Mouse (Mus musculus) myocyte (in vitro differentiated cells): ENCODE data around the gene Hells.

ENCODE experiments used
- E2F4 ChIP-seq: IDR thresholded peaks from one replicate; pipeline ENCODE4 v1.6.1; 2011; ENCODE audit warnings: mild to moderate bottlenecking, control low read depth, moderate library complexity; ENCODE audit not compliant: insufficient read depth
- MAX ChIP-seq: IDR thresholded peaks from one replicate; pipeline ENCODE4 v1.6.1; 2011; ENCODE audit warnings: low read depth, mild to moderate bottlenecking, control low read depth
- MYOD1 ChIP-seq, 3 experiments: IDR thresholded peaks; one replicate each; pipeline ENCODE4 v1.6.1; 2011; ENCODE audit warnings: control low read depth in 2 of 3, low read depth in 2 of 3, mild to moderate bottlenecking in 2 of 3, moderate library complexity in 1 of 3; ENCODE audit not compliant: insufficient read length in 2 of 3, control insufficient read depth in 1 of 3
- MYOG ChIP-seq, 3 experiments: IDR thresholded peaks; one replicate each; pipeline ENCODE4 v1.6.1; 2011; ENCODE audit warnings: control low read depth in 2 of 3, low read depth in 2 of 3, mild to moderate bottlenecking in 2 of 3; ENCODE audit not compliant: insufficient read length in 2 of 3, control insufficient read depth in 1 of 3, insufficient read depth in 1 of 3
- POLR2A ChIP-seq: IDR thresholded peaks from one replicate; pipeline ENCODE4 v1.6.1; 2011; ENCODE audit warnings: low read depth, mild to moderate bottlenecking, control low read depth, moderate library complexity; ENCODE audit not compliant: insufficient read length
- POLR2AphosphoS2 ChIP-seq: IDR thresholded peaks from one replicate; pipeline ENCODE4 v1.6.1; 2011; ENCODE audit warnings: low read depth, control low read depth; ENCODE audit not compliant: insufficient read length
- REST ChIP-seq: IDR thresholded peaks from one replicate; pipeline ENCODE4 v1.6.1; 2011; ENCODE audit warnings: mild to moderate bottlenecking, control low read depth, moderate library complexity; ENCODE audit not compliant: insufficient read depth, insufficient read length
- SRF ChIP-seq: IDR thresholded peaks from one replicate; pipeline ENCODE4 v1.6.1; 2011; ENCODE audit warnings: low read depth; ENCODE audit not compliant: control insufficient read depth, insufficient read length
- TCF3 ChIP-seq: IDR thresholded peaks from one replicate; pipeline ENCODE4 v1.6.1; 2011; ENCODE audit warnings: low read depth, control low read depth; ENCODE audit not compliant: insufficient read length
- USF1 ChIP-seq: IDR thresholded peaks from one replicate; pipeline ENCODE4 v1.6.1; 2011; ENCODE audit warnings: low read depth, mild to moderate bottlenecking, control low read depth, moderate library complexity

DNA sequence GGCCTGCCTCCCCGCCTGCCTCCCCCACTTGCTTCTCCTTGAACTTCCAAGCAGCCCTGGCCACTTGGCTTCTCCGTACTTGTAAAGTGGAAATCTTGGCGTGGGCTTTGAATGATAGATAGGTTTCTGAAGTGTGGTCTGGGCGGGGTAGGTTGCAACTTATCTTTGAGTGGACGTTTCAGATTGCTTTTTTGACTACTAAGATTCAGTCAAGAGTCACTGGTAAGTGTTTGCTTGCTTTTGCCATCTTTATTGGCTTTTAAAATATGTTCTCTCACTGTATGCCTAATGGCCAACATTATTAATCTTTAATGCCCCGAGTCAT, 813 bp downstream of the Hells start:
- TF ChIP-seq POLR2AphosphoS2 = no peak
- no peak for TF ChIP-seq POLR2A
- TF ChIP-seq MAX = no peak
- TF ChIP-seq E2F4 = no peak
- TF ChIP-seq USF1 = no peak
- no peak for TF ChIP-seq REST
- no peak for TF ChIP-seq TCF3
- TF ChIP-seq SRF = no peak
- no peak for TF ChIP-seq MYOD1 (IDR thresholded peaks at IDR 0.05; ENCODE audit: control insufficient read depth in 1 of 3, insufficient read length in 2 of 3, low read depth in 2 of 3)
- TF ChIP-seq MYOG (IDR thresholded peaks at IDR 0.05; ENCODE audit: control insufficient read depth in 1 of 3, insufficient read depth in 1 of 3, insufficient read length in 2 of 3, low read depth in 2 of 3) = no peak
